Mouse (Mus musculus) intestine, embryonic 16.5 days (tissue): Measurements from ENCODE around the gene Gm28539. TPM values are rescaled to one million over a fixed set of nuclear protein-coding genes. Genes with fewer than 3 reads are reported as not detected.
A peak's percentile ranks its signal among the peaks of the same experiment; 100 is the strongest.
"Not testable (repeated sequence)": the region's sequence is repeated elsewhere in the genome, so short reads cannot be mapped to it uniquely, and the experiment has no call there.

ENCODE experiments used
- ATAC-seq: fragments of 200-750 bp; cut with Nextera tagmentation; 2 replicates; pipeline ENCODE4 v1.8.0; 2017; ENCODE audit warnings: moderate TSS enrichment, moderate library complexity
- H3K27ac ChIP-seq: fragments of 300-500 bp; sonication (generic); 2 replicates; pipeline ENCODE4 v1.5.1; 2014; ENCODE audit warnings: mild to moderate bottlenecking, low read length
- H3K27me3 ChIP-seq: fragments of 300-500 bp; sonication (generic); replicated peaks from 2 replicates; pipeline ENCODE4 v1.6.1; 2014; ENCODE audit warnings: low read length, control low read depth, mixed read lengths; ENCODE audit not compliant: control insufficient read depth, insufficient read depth
- H3K36me3 ChIP-seq: fragments of 300-500 bp; sonication (generic); 2 replicates; pipeline ENCODE4 v1.6.1; 2014; ENCODE audit warnings: low read length, control low read depth; ENCODE audit not compliant: control insufficient read depth, insufficient read depth
- H3K4me1 ChIP-seq: fragments of 300-500 bp; sonication (generic); 2 replicates; pipeline ENCODE4 v1.6.1; 2014; ENCODE audit warnings: low read length, control low read depth, mixed read lengths; ENCODE audit not compliant: control insufficient read depth, insufficient read depth
- H3K4me2 ChIP-seq: fragments of 300-500 bp; sonication (generic); 2 replicates; pipeline ENCODE4 v1.6.1; 2014; ENCODE audit warnings: low read depth, low read length, control low read depth
- H3K4me3 ChIP-seq: fragments of 300-500 bp; sonication (generic); 2 replicates; pipeline ENCODE4 v1.5.1; 2014; ENCODE audit warnings: mild to moderate bottlenecking, low read length
- H3K9ac ChIP-seq: fragments of 300-500 bp; sonication (generic); 2 replicates; pipeline ENCODE4 v1.6.1; 2014; ENCODE audit warnings: low read depth, low read length
- H3K9me3 ChIP-seq: fragments of 300-500 bp; sonication (generic); 2 replicates; pipeline ENCODE4 v1.6.1; 2016; ENCODE audit warnings: low read length, control low read depth; ENCODE audit not compliant: control insufficient read depth
- WGBS: fragments of 180-500 bp; shearing (Covaris S2); extraction: QIAGEN DNeasy Blood & Tissue Kit; methylation state at CpG from one replicate; pipeline ENCODE4 v1.1.7; 2014; 5-methylcytosine and 5-hydroxymethylcytosine counted together
- polyA plus RNA-seq: library from polyadenylated mRNA; unstranded; fragments of >200 nt; fragmentation: Nextera tagmentation; extraction: Ambion mirVana; gene quantifications from 2 replicates; pipeline ENCODE4 v1.2.1, GENCODE M21; 2015

The Gm28539 gene
- polyA plus RNA-seq, 1 experiment from 2014 or later, result not detected

DNA sequence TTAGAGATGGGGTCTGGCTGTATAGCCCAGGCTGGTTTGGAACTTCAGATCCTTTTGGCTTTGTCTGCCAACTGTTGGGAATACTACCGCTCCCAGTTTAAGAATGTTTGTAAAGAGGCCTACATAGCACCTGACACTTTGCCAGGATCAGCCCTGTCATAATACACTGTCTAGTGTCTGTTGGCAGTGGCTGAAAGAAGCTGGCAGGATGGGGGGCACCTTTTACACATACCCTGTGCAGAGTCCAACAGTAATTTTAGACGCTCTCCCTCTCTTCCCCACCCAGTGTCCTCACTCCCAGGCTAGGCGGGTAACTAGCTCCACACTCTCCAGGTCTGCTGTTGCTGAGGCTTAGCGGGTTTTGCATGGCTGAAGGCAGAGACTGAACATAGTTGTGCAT, 2.0 kb downstream of the Gm28539 start:
- H3K9me3 ChIP-seq, result no peaks in the 10 kb centered on the region
- no peak overlapping the region for H3K4me3 ChIP-seq
- peaks cover 4% of the 10 kb centered on the region; the same call in 1 of the 2 replicates for H3K4me1 ChIP-seq
- H3K9ac ChIP-seq, result no peak overlapping the region
- H3K27ac ChIP-seq, result no peak overlapping the region
- H3K36me3 ChIP-seq, result peaks cover 9% of the 10 kb centered on the region
- ATAC-seq, result no peak
- H3K27me3 ChIP-seq, result no peaks in the 10 kb centered on the region
- no peak overlapping the region for H3K4me2 ChIP-seq
- 92% methylated on average over 4 of the region's 4 CpGs for WGBS

DNA sequence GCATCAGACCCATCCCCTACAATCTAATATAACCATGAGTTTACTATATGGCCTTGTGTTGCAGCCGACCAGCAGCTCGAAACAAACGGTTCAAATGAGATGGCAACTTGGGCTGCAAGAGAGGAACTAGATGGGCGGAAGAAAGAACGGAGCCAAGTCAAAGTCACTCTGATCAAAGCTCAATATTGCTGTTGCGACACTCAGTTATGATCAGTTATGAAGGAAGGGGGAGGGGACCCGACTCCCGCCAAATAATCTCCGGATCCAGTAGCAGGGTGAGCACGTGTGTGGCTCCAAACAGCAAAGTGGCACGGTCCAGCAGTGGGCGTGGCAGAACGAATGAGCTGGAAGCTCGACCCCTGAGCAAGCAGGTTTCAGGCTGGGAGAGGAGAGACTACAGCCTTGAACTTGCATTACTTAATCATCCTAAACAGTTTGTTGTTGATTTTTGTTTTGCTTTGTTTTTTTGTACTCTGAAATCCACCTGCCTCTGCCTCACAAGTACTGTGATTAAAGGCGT, 10.0 kb downstream of the Gm28539 start:
- ATAC-seq, result no peak
- Histone ChIP-seq H3K9me3 (no peaks in the 10 kb centered on the region), H3K9ac (no peak overlapping the region), H3K27ac (no peak overlapping the region), H3K4me3 (no peak overlapping the region), H3K4me2 (no peak overlapping the region), H3K27me3 (no peaks in the 10 kb centered on the region), H3K4me1 (no peaks in the 10 kb centered on the region), H3K36me3 (no peaks in the 10 kb centered on the region)
- whole genome bisulfite sequencing, result 87% methylated on average over 15 of the region's 15 CpGs

DNA sequence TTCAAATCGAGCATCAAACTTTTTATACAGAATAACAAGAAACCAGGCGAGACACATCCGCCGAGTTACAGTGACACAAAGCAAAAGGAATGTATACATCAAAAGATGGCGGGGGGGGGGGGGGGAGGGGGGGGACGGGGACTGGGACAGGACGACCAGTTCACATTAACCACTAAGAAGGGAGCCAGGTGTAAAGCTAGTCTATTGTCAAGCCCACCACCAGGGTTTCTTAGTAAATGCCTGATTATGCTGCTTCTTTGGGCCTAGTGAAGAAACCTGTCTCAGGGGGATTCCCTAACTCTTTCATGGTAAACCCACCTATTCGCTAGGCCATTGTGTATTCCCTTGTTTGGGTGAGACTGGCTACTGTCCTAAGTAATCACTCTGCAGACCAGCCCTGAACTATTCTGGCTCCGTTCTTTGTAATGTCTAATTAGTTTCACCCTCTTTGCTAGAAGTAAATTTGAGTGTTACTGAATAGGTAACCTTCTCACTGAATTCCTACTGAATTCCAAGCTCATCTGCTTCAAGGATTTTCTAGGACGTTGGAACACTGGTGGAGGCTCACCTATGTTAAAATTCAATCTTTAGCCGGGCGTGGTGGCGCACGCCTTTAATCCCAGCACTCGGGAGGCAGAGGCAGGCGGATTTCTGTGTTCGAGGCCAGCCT, 13.3 kb downstream of the Gm28539 start:
- H3K9me3 ChIP-seq, H3K27me3 ChIP-seq, H3K4me1 ChIP-seq, H3K36me3 ChIP-seq, H3K4me2 ChIP-seq, H3K4me3 ChIP-seq, H3K27ac ChIP-seq, H3K9ac ChIP-seq, ATAC-seq: not testable (repeated sequence)
- 89% methylated on average over 16 of the region's 17 CpGs for WGBS

GRCm38 (mm10) chr16:18858551-18858950, 22.2 kb downstream of the Gm28539 start:
- no peak overlapping the region for H3K9ac ChIP-seq
- H3K4me2 ChIP-seq, result no peak overlapping the region
- no peaks in the 10 kb centered on the region for H3K36me3 ChIP-seq
- no peaks in the 10 kb centered on the region for H3K27me3 ChIP-seq
- no peak overlapping the region for H3K27ac ChIP-seq
- no peaks in the 10 kb centered on the region for H3K4me1 ChIP-seq
- no peak overlapping the region for H3K4me3 ChIP-seq
- 0 out of 2 replicates have a peak, but pooled peaks cover 2% of the 10 kb centered on the region for H3K9me3 ChIP-seq
- no peak for ATAC-seq

GRCm38 (mm10) chr16:18860186-18860585, 23.8 kb downstream of the Gm28539 start:
- Histone ChIP-seq H3K9ac (no peak overlapping the region), H3K4me2 (no peak overlapping the region), H3K4me1 (no peaks in the 10 kb centered on the region), H3K36me3 (no peaks in the 10 kb centered on the region), H3K27ac (no peak overlapping the region), H3K9me3 (0 out of 2 replicates have a peak, but pooled peaks cover 2% of the 10 kb centered on the region), H3K4me3 (no peak overlapping the region), H3K27me3 (no peaks in the 10 kb centered on the region)
- no peak for ATAC-seq
- 74% methylated on average over 1 of the region's 1 CpGs for WGBS

DNA sequence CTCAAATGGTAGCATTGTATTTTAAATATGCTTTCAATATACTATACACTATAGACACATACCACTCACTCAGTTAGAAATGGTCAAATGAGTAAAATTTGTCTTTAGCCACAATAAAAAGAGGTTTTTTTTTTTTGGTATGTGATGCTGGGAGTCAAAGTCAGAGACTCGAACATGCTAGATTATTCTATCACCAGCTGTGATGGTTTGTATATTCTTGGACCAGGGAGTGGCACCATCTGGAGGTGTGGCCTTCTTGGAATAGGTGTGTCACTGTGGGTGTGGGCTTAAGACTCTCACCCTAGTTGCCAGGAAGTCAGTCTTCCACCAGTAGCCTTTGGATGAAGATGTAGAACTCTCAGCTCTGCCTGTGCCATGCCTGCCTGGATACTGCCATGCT, 34.1 kb downstream of the Gm28539 start:
- not testable (repeated sequence) for ATAC-seq, H3K9ac ChIP-seq, H3K4me1 ChIP-seq, H3K4me3 ChIP-seq, H3K4me2 ChIP-seq, H3K9me3 ChIP-seq, H3K27me3 ChIP-seq, H3K27ac ChIP-seq
- 71% methylated on average over 1 of the region's 1 CpGs for whole genome bisulfite sequencing
- H3K36me3 ChIP-seq, result peaks cover 10% of the 10 kb centered on the region

GRCm38 (mm10) chr16:18876091-18876441, 39.7 kb downstream of the Gm28539 start:
- Histone ChIP-seq H3K4me3 (peak overlapping the region; percentile 94), H3K4me1 (0 out of 2 replicates have a peak, but pooled peaks cover 6% of the 10 kb centered on the region), H3K27me3 (no peaks in the 10 kb centered on the region), H3K27ac (peak overlapping the region; percentile 94), H3K9ac (peak overlapping the region; percentile 89), H3K9me3 (no peaks in the 10 kb centered on the region), H3K4me2 (peak overlapping the region; percentile 62), H3K36me3 (peaks cover 8% of the 10 kb centered on the region)
- ATAC-seq, result peak; percentile 41
- WGBS, result under 1% methylated on average over 17 of the region's 17 CpGs

DNA sequence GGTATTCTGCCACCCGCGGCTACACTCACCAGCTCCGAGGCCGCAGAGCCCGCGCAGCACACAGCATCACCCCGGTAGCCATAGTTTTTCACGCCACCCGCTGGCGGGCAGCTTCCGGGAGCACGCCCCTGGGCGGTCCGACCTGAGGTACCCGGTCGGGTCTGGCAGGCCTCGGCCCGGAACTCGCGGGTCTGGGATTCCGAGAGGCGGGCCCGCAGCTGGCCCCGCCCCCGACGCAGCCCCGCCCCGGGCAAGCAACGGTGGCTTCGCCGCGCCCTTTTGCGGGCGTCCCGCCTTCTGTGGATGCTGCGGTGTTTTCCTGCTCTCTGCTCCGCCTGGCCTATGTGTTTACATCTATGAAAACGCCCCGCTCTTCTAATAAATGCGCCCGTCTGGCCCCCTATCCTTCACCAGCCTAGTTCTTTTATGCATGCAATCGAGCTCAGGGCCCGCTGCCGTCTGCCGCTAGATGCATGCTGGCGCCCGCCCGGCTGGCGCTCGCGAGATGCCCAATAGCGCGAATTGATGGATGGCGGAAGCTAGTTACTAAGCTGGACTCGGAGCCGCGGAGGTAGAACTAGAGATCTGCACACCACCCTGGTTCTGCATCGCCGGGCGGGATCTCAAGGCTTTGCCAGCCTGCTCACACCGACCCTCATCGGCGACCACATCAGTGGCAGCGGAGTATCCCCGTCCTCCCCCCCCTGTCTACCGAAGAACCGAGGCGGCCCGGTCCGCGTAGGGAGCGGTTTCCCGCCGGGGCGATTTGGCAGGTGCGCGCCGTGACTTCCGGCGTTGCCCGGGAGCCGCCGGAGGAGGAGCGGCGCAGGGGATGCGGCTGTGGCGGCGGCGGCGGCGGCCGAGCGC, 40.3 kb downstream of the Gm28539 start, which contains the start of the genes Mrpl40 and Hira:
Mrpl40 (minus strand) TSS at position 421 of the 867 bp plus-strand sequence.
Hira (plus strand) TSS at position 596 of the 867 bp plus-strand sequence.
- peak within 1 kb of the TSS; percentile 89 for H3K9ac ChIP-seq
- H3K27me3 ChIP-seq, result no peaks in the 10 kb centered on the region
- H3K4me1 ChIP-seq, result 0 out of 2 replicates have a peak, but pooled peaks cover 6% of the 10 kb centered on the region
- peak within 1 kb of the TSS; percentile 94 for H3K4me3 ChIP-seq
- no peaks in the 10 kb centered on the region for H3K9me3 ChIP-seq
- H3K27ac ChIP-seq, result peak within 1 kb of the TSS; percentile 94
- H3K36me3 ChIP-seq, result 0 out of 2 replicates have a peak, but pooled peaks cover 3% of the 10 kb centered on the region
- under 1% methylated on average over 77 of the region's 93 CpGs for WGBS
- ATAC-seq, result peak; percentile 95
- peak within 1 kb of the TSS; percentile 62 for H3K4me2 ChIP-seq

- H3K9ac ChIP-seq, result peak overlapping the region; percentile 89
- H3K9me3 ChIP-seq, result no peaks in the 10 kb centered on the region
- under 1% methylated on average over 43 of the region's 43 CpGs for WGBS
- 0 out of 2 replicates have a peak, but pooled peaks cover 6% of the 10 kb centered on the region for H3K4me1 ChIP-seq
- peak overlapping the region; percentile 94 for H3K4me3 ChIP-seq
- H3K4me2 ChIP-seq, result peak overlapping the region; percentile 62
- peak overlapping the region; percentile 94 for H3K27ac ChIP-seq
- H3K36me3 ChIP-seq, result 0 out of 2 replicates have a peak, but pooled peaks cover 3% of the 10 kb centered on the region
- H3K27me3 ChIP-seq, result no peaks in the 10 kb centered on the region
- peak; percentile 55 for ATAC-seq
These were observed 41.2 kb downstream of the Gm28539 start for GRCm38 (mm10) chr16:18877386-18878090.
